Mouse (Mus musculus) liver, embryonic 11.5 days (tissue): Measurements from ENCODE around the gene Tectb. TPM values are rescaled to one million over a fixed set of nuclear protein-coding genes. Genes with fewer than 3 reads are reported as not detected.

Source experiments
- ATAC-seq: fragments of 200-750 bp; cut with Nextera tagmentation; replicated peaks from 2 replicates; pipeline ENCODE4 v1.8.0; 2017; ENCODE audit warnings: moderate number of reproducible peaks, mild to moderate bottlenecking, moderate TSS enrichment, moderate library complexity; ENCODE audit not compliant: low FRiP score
- DNase-seq: peaks from one replicate; pipeline ENCODE4 v3.0.0-alpha.2; 2017; ENCODE audit warnings: low spot score
- H3K27ac ChIP-seq: fragments of 300-500 bp; sonication (generic); 2 replicates; pipeline ENCODE4 v1.5.1; 2014; ENCODE audit warnings: mild to moderate bottlenecking, low read depth, low read length, control low read depth
- H3K27me3 ChIP-seq: fragments of 300-500 bp; sonication (generic); replicated peaks from 2 replicates; pipeline ENCODE4 v1.6.1; 2014; ENCODE audit warnings: low read length, mixed read lengths; ENCODE audit not compliant: control insufficient read depth, insufficient read depth
- H3K36me3 ChIP-seq: fragments of 300-500 bp; sonication (generic); 2 replicates; pipeline ENCODE4 v1.6.1; 2014; ENCODE audit warnings: mild to moderate bottlenecking, low read length, moderate library complexity, mixed read lengths; ENCODE audit not compliant: control insufficient read depth, insufficient read depth
- H3K4me1 ChIP-seq: fragments of 300-500 bp; sonication (generic); replicated peaks from 2 replicates; pipeline ENCODE4 v1.6.1; 2014; ENCODE audit warnings: low read length, mixed read lengths; ENCODE audit not compliant: control insufficient read depth, insufficient read depth
- H3K4me2 ChIP-seq: fragments of 300-500 bp; sonication (generic); 2 replicates; pipeline ENCODE4 v1.6.1; 2014; ENCODE audit warnings: mild to moderate bottlenecking, control low read depth, moderate library complexity
- H3K4me3 ChIP-seq: fragments of 300-500 bp; sonication (generic); 2 replicates; pipeline ENCODE4 v1.5.1; 2014; ENCODE audit warnings: low read depth, low read length, control low read depth
- H3K9ac ChIP-seq: fragments of 300-500 bp; sonication (generic); 2 replicates; pipeline ENCODE4 v1.6.1; 2014; ENCODE audit warnings: low read depth, low read length, control low read depth
- H3K9me3 ChIP-seq: fragments of 300-500 bp; sonication (generic); 2 replicates; pipeline ENCODE4 v1.6.1; 2016; ENCODE audit warnings: low read length, inconsistent platforms, mixed read lengths; ENCODE audit not compliant: control insufficient read depth
- WGBS: fragments of 180-500 bp; shearing (Covaris S2); extraction: QIAGEN DNeasy Blood & Tissue Kit; methylation state at CpG from one replicate; pipeline ENCODE4 v1.1.7; 2014; 5-methylcytosine and 5-hydroxymethylcytosine counted together
- polyA plus RNA-seq: library from polyadenylated mRNA; unstranded; fragments of >200 nt; fragmentation: Nextera tagmentation; extraction: Ambion mirVana; gene quantifications from 2 replicates; pipeline ENCODE4 v1.2.1, GENCODE M21; 2014

Gene Tectb
- polyA plus RNA-seq, 1 experiment from 2014 or later: not detected

- H3K4me2 ChIP-seq: no peak overlapping the region
- H3K4me1 ChIP-seq: peaks cover 3% of the 10 kb centered on the region; the same call in 1 of the 2 replicates
- no peaks in the 10 kb centered on the region for H3K36me3 ChIP-seq
- no peak overlapping the region for H3K4me3 ChIP-seq
- no peaks in the 10 kb centered on the region for H3K9me3 ChIP-seq
- ATAC-seq (no peak), DNase-seq (no peak)
- no peak overlapping the region for H3K9ac ChIP-seq
- WGBS: 73% methylated on average over 4 of the region's 4 CpGs
- no peaks in the 10 kb centered on the region for H3K27me3 ChIP-seq
- no peak overlapping the region for H3K27ac ChIP-seq
Observed at GRCm38 (mm10) chr19:55208654-55209053, 28.1 kb downstream of the Tectb start.

GRCm38 (mm10) chr19:55209084-55209483 lies 28.6 kb downstream of the Tectb start:
- no peak overlapping the region for H3K9ac ChIP-seq
- 80% methylated on average over 3 of the region's 3 CpGs for WGBS
- H3K27ac ChIP-seq: no peak overlapping the region
- H3K9me3 ChIP-seq: no peaks in the 10 kb centered on the region
- H3K4me3 ChIP-seq: no peak overlapping the region
- ATAC-seq: no peak
- H3K4me2 ChIP-seq: no peak overlapping the region
- no peak for DNase-seq
- H3K4me1 ChIP-seq: peaks cover 3% of the 10 kb centered on the region; the same call in 1 of the 2 replicates
- H3K27me3 ChIP-seq: no peaks in the 10 kb centered on the region
- no peaks in the 10 kb centered on the region for H3K36me3 ChIP-seq

- Histone ChIP-seq H3K9me3 (no peaks in the 10 kb centered on the region), H3K27me3 (no peaks in the 10 kb centered on the region), H3K9ac (no peak overlapping the region), H3K4me1 (peaks cover 3% of the 10 kb centered on the region; the same call in 1 of the 2 replicates), H3K4me2 (no peak overlapping the region), H3K27ac (no peak overlapping the region), H3K4me3 (no peak overlapping the region), H3K36me3 (no peaks in the 10 kb centered on the region)
- 85% methylated on average over 1 of the region's 1 CpGs for WGBS
- no peak for ATAC-seq
- no peak for DNase-seq
Observed at GRCm38 (mm10) chr19:55211698-55212097, 31.2 kb downstream of the Tectb start.

- Histone ChIP-seq H3K4me3 (no peak overlapping the region), H3K9ac (no peak overlapping the region), H3K27ac (no peak overlapping the region), H3K27me3 (no peaks in the 10 kb centered on the region), H3K36me3 (no peaks in the 10 kb centered on the region), H3K9me3 (no peaks in the 10 kb centered on the region), H3K4me1 (peaks cover 6% of the 10 kb centered on the region; the same call in 1 of the 2 replicates), H3K4me2 (no peak overlapping the region)
- 82% methylated on average over 12 of the region's 12 CpGs for WGBS
- no peak for DNase-seq
- no peak for ATAC-seq
Observed at GRCm38 (mm10) chr19:55213617-55214340, 33.2 kb downstream of the Tectb start.

- Histone ChIP-seq H3K4me2 (no peak overlapping the region), H3K4me1 (peaks cover 13% of the 10 kb centered on the region), H3K9ac (no peak overlapping the region), H3K36me3 (no peaks in the 10 kb centered on the region), H3K27ac (no peak overlapping the region), H3K9me3 (no peaks in the 10 kb centered on the region), H3K27me3 (no peaks in the 10 kb centered on the region), H3K4me3 (no peak overlapping the region)
- ATAC-seq (no peak), DNase-seq (no peak)
- WGBS: 90% methylated on average over 4 of the region's 4 CpGs
Observed at GRCm38 (mm10) chr19:55216876-55217275, 36.3 kb downstream of the Tectb start.

- 74% methylated on average over 9 of the region's 9 CpGs for WGBS
- H3K4me1 ChIP-seq: peaks cover 13% of the 10 kb centered on the region
- H3K27me3 ChIP-seq: no peaks in the 10 kb centered on the region
- no peak overlapping the region for H3K9ac ChIP-seq
- ATAC-seq (no peak), DNase-seq (no peak)
- no peaks in the 10 kb centered on the region for H3K9me3 ChIP-seq
- H3K27ac ChIP-seq: no peak overlapping the region
- H3K4me2 ChIP-seq: peak overlapping the region; percentile 72
- no peaks in the 10 kb centered on the region for H3K36me3 ChIP-seq
- H3K4me3 ChIP-seq: no peak overlapping the region
Observed at GRCm38 (mm10) chr19:55217365-55217764, 36.8 kb downstream of the Tectb start.

- Histone ChIP-seq H3K9ac (peak overlapping the region; percentile 20), H3K9me3 (no peaks in the 10 kb centered on the region), H3K27me3 (no peaks in the 10 kb centered on the region), H3K4me3 (peak overlapping the region; percentile 51), H3K27ac (peak overlapping the region; percentile 74), H3K4me2 (peak overlapping the region; percentile 72), H3K36me3 (no peaks in the 10 kb centered on the region), H3K4me1 (peaks cover 13% of the 10 kb centered on the region)
- peak; percentile 82 for DNase-seq
- 3% methylated on average over 20 of the region's 20 CpGs for WGBS
- peak; percentile 66 for ATAC-seq
Observed at GRCm38 (mm10) chr19:55218192-55218739, 37.7 kb downstream of the Tectb start.

- no peaks in the 10 kb centered on the region for H3K36me3 ChIP-seq
- peak overlapping the region; percentile 51 for H3K4me3 ChIP-seq
- H3K4me2 ChIP-seq: peak overlapping the region; percentile 72
- ATAC-seq: peak; percentile 96
- no peaks in the 10 kb centered on the region for H3K9me3 ChIP-seq
- 11% methylated on average over 12 of the region's 12 CpGs for WGBS
- H3K9ac ChIP-seq: peak overlapping the region; percentile 20
- H3K27ac ChIP-seq: peak overlapping the region; percentile 79
- H3K27me3 ChIP-seq: no peaks in the 10 kb centered on the region
- DNase-seq: no peak
- H3K4me1 ChIP-seq: peaks cover 13% of the 10 kb centered on the region
Observed at GRCm38 (mm10) chr19:55218741-55219221, 38.2 kb downstream of the Tectb start.
